Mouse (Mus musculus) olfactory bulb, adult 2 months (tissue): ENCODE measurements around the gene Taf5.

Experiments
- CTCF ChIP-seq: fragments of 200-500 bp; IDR thresholded peaks from 2 replicates; pipeline ENCODE4 v1.5.1; 2012; ENCODE audit warnings: low read depth, mild to moderate bottlenecking, low read length, moderate library complexity; ENCODE audit not compliant: insufficient read depth
- POLR2A ChIP-seq: fragments of 200-500 bp; IDR thresholded peaks from 2 replicates; pipeline ENCODE4 v1.6.1; 2012; ENCODE audit warnings: mild to moderate bottlenecking, low read depth, low read length, moderate library complexity; ENCODE audit not compliant: insufficient read depth

- TF ChIP-seq CTCF (no peak), POLR2A (no peak)
These were observed 17.7 kb upstream of the Taf5 start for GRCm38 (mm10) chr19:47049840-47050239.
